19 mouse cellular contexts compared by ENCODE assay signal in genomic region chr12:84706886-84707285, GRCm38 (mm10). TPM values are rescaled to one million over a fixed set of nuclear protein-coding genes. Genes with fewer than 3 reads are reported as not detected.
A peak's percentile ranks its signal among the peaks of the same experiment; 100 is the strongest.
DNase-seq lines count a peak whose midpoint lies in the region; TF ChIP-seq lines count a peak whose summit lies in the region.
"Had no signal": no experiment of that assay in that cellular context is flagged by ENCODE, and none has a peak within 500 bp of the region (broad histone marks: within the 10 kb centered on the region; RNA-seq: fewer than 3 reads in every experiment).

No protein-coding gene starts in this region.

- H3K27me3 ChIP-seq in cerebellum, adult 2 months (ENCODE audit: control insufficient read depth, insufficient read depth, low read length): no peaks in the 10 kb centered on the region
- H3K27me3 ChIP-seq: forebrain, embryonic 15.5 days had no signal

- no peaks in the 10 kb centered on the region for H3K36me3 ChIP-seq in macrophage (ENCODE audit: inconsistent target)
- H3K36me3 ChIP-seq: embryonic facial prominence, embryonic 10.5 days; embryonic facial prominence, embryonic 12.5 days; forebrain, embryonic 15.5 days had no signal

- TF ChIP-seq POLR2A in cerebellum, adult 2 months (IDR thresholded peaks at IDR 0.05; ENCODE audit: borderline replicate concordance, insufficient read depth, low read length): no peak

- peak; percentile 66 to 68 for DNase-seq in cerebellum, postnatal 14 days
- DNase-seq in cerebellum, adult 2 months: no peak
- DNase-seq in left cerebral cortex, postnatal 4 days: peak; percentile 27
- DNase-seq in left cerebral cortex, postnatal 10 days (ENCODE audit: extremely low spot score in 1 of 2, low spot score in 2 of 2): no peak
- DNase-seq in gastrocnemius, postnatal 4 days (ENCODE audit: low spot score in 2 of 2): no peak
- DNase-seq: adrenal gland, adult 2 months; adrenal gland, postnatal 10 days; adrenal gland, postnatal 25 days; cerebellum, adult 11-12 months; cerebellum, adult 8-10 months; cerebellum, adult 9-11 months; forebrain, postnatal 0 days had no signal

- WGBS in cerebellum, adult 2 months: 54% methylated on average over 4 of the region's 4 CpGs
- 71% methylated on average over 4 of the region's 4 CpGs for WGBS in macrophage (ENCODE audit: missing documents)

- TF ChIP-seq CTCF in cerebellum, adult 2 months (IDR thresholded peaks at IDR 0.05; ENCODE audit: borderline replicate concordance, insufficient read depth, low read depth, low read length): no peak

- no peak overlapping the region for H3K4me3 ChIP-seq in cerebellum, adult 2 months (replicated peaks; ENCODE audit: insufficient read depth, low read depth, low read length)
- H3K4me3 ChIP-seq in macrophage (ENCODE audit: inconsistent target): no peak overlapping the region
- H3K4me3 ChIP-seq: embryonic facial prominence, embryonic 10.5 days; embryonic facial prominence, embryonic 12.5 days; forebrain, embryonic 13.5 days; forebrain, embryonic 15.5 days had no signal

- no peaks in the 10 kb centered on the region for H3K79me2 ChIP-seq in macrophage (ENCODE audit: inconsistent target)

- intact Hi-C loops in left cerebral cortex, postnatal 4 days (cut with DNase I): no loop called here
- intact Hi-C loops in left cerebral cortex, postnatal 10 days (cut with DNase I): no loop called here

- H3K4me1 ChIP-seq in cerebellum, adult 2 months (ENCODE audit: control insufficient read depth, insufficient read depth, low read length): no peaks in the 10 kb centered on the region

- H3K27ac ChIP-seq in cerebellum, adult 2 months (ENCODE audit: insufficient read depth, low read length): no peak overlapping the region
- H3K27ac ChIP-seq in macrophage: peak overlapping the region; percentile 15; the same call in 1 of the 2 replicates
- H3K27ac ChIP-seq: embryonic facial prominence, embryonic 10.5 days; embryonic facial prominence, embryonic 12.5 days; forebrain, embryonic 13.5 days; forebrain, embryonic 15.5 days had no signal

RNA-seq across cellular contexts. Expression of gene Syndig1l, which starts 8.3 kb away (rescaled TPM):
- polyA plus RNA-seq in cerebellum, adult 2 months (2012; rRNA removed): 24.9 and 28.0 TPM in 2 replicates
- 10 to 100 TPM; 36.9 to 47.9 TPM for total RNA-seq in left cerebral cortex, postnatal 4 days (2021)
- 10 to 100 TPM; 23.5 to 32.1 TPM for total RNA-seq in left cerebral cortex, postnatal 10 days (2021)
- total RNA-seq in macrophage (2018; cell fraction: chromatin; rRNA removed): not detected
- total RNA-seq in macrophage (2018; cell fraction: cytosol; rRNA removed): under 1 TPM in 9 of 26 experiments, not detected in 17; 0.03 to 0.19 (median 0.09) TPM
- not detected for total RNA-seq in macrophage (2018; cell fraction: nucleus; rRNA removed)
- 0.09 to 0.12 TPM in 2 of 3 replicates, not detected in the other for polyA plus RNA-seq in macrophage (2018)
- not detected for total RNA-seq in gastrocnemius, postnatal 4 days (2021)
- total RNA-seq: adrenal gland, adult 2 months; adrenal gland, postnatal 25 days; MEL had no signal
- polyA plus RNA-seq: adrenal gland, adult 2 months; C2C12; embryonic facial prominence, embryonic 10.5 days had no signal

Comparison
In these comparisons a context has a peak if more than half of its experiments do, and no peak if none do; other contexts are left out.
1. DNase-seq: peak in cerebellum, postnatal 14 days (2 of 2) and left cerebral cortex, postnatal 4 days (single experiment); none in cerebellum, adult 2 months (0 of 2), left cerebral cortex, postnatal 10 days (0 of 2) and gastrocnemius, postnatal 4 days (0 of 2).
2. RNA of gene Syndig1l, which starts 8.3 kb away (total RNA-seq): 36.9 to 47.9 TPM in left cerebral cortex, postnatal 4 days and 23.5 to 32.1 TPM in left cerebral cortex, postnatal 10 days; not detected in gastrocnemius, postnatal 4 days; every median in the first group is over 10 times any median in the second.